Mouse (Mus musculus) hindbrain, embryonic 11.5 days (tissue): ENCODE measurements at regions not wholly inside any gene's neighbourhood (a gene's known extent, or its start where the extent isn't known, plus 50 kb on each side); places are given as distances from the start of the nearest gene placed in this dataset.
"Not testable (repeated sequence)": the region's sequence is repeated elsewhere in the genome, so short reads cannot be mapped to it uniquely, and the experiment has no call there.

Experiments
- ATAC-seq: fragments of 200-750 bp; cut with Nextera tagmentation; 2 replicates; pipeline ENCODE4 v1.8.0; 2017; ENCODE audit warnings: mild to moderate bottlenecking, moderate TSS enrichment, moderate library complexity; ENCODE audit not compliant: low FRiP score
- DNase-seq: peaks from one replicate; pipeline ENCODE4 v3.0.0-alpha.2; 2015; ENCODE audit warnings: low spot score
- H3K27ac ChIP-seq: fragments of 300-500 bp; sonication (generic); 2 replicates; pipeline ENCODE4 v1.5.1; 2014; ENCODE audit warnings: mild to moderate bottlenecking, low read depth, low read length
- H3K27me3 ChIP-seq: fragments of 300-500 bp; sonication (generic); 2 replicates; pipeline ENCODE4 v1.6.1; 2014; ENCODE audit warnings: mild to moderate bottlenecking, low read length, moderate library complexity, mixed read lengths; ENCODE audit not compliant: control insufficient read depth, insufficient read depth
- H3K36me3 ChIP-seq: fragments of 300-500 bp; sonication (generic); 2 replicates; pipeline ENCODE4 v1.6.1; 2014; ENCODE audit warnings: mild to moderate bottlenecking, low read length, moderate library complexity, mixed read lengths; ENCODE audit not compliant: control insufficient read depth, insufficient read depth
- H3K4me1 ChIP-seq: fragments of 300-500 bp; sonication (generic); replicated peaks from 2 replicates; pipeline ENCODE4 v1.6.1; 2014; ENCODE audit warnings: low read length, mixed read lengths; ENCODE audit not compliant: control insufficient read depth, insufficient read depth
- H3K4me2 ChIP-seq: fragments of 300-500 bp; sonication (generic); replicated peaks from 2 replicates; pipeline ENCODE4 v1.6.1; 2014; ENCODE audit warnings: mild to moderate bottlenecking, low read depth, low read length
- H3K4me3 ChIP-seq: fragments of 300-500 bp; sonication (generic); 2 replicates; pipeline ENCODE4 v1.5.1; 2014; ENCODE audit warnings: low read depth, low read length
- H3K9ac ChIP-seq: fragments of 300-500 bp; sonication (generic); 2 replicates; pipeline ENCODE4 v1.6.1; 2014; ENCODE audit warnings: low read depth, low read length
- H3K9me3 ChIP-seq: fragments of 300-500 bp; sonication (generic); 2 replicates; pipeline ENCODE4 v1.6.1; 2016; ENCODE audit warnings: low read length; ENCODE audit not compliant: control insufficient read depth
- WGBS: fragments of 180-500 bp; shearing (Covaris S2); extraction: QIAGEN DNeasy Blood & Tissue Kit; methylation state at CpG from one replicate; pipeline ENCODE4 v1.1.7; 2014; 5-methylcytosine and 5-hydroxymethylcytosine counted together

DNA sequence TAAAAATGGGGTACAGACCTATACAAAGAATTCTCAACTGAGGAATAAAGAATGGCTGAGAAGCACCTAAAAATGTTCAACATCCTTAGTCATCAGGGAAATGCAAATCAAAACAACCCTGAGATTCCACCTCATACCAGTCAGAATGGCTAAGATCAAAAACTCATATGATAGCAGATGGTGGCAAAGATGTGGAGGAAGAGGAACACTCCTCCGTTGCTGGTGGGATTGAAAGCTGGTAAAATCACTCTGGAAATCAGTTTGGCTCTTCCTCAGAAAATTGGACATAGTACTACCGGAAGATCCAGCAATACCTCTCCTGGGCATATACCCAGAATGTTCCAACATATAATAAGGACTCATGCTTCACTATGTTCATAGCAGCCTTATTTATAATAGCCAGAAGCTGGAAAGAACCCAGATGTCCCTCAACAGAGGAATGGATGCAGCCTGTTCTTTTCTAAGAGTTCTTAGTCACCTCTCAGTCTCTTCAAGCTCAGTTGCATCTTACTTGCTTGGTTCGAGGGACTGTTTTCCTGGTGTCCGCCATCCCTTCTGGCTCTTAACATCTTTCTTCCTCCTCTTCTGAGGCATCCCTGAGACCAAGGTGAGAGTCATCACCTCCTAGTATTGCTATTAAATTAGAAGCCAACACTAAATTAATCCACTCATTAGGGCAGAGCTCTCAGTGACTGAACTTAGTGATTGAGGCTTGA is 266.8 kb downstream of the Tdrd3 start:
- not testable (repeated sequence) for H3K4me1 ChIP-seq, H3K9ac ChIP-seq, ATAC-seq, H3K36me3 ChIP-seq, DNase-seq, H3K27ac ChIP-seq, H3K9me3 ChIP-seq, H3K27me3 ChIP-seq, H3K4me3 ChIP-seq, H3K4me2 ChIP-seq
- WGBS = 88% methylated on average over 4 of the region's 4 CpGs

- no peaks in the 10 kb centered on the region for H3K27me3 ChIP-seq
- no peak overlapping the region for H3K4me2 ChIP-seq
- 91% methylated on average over 3 of the region's 3 CpGs for WGBS
- no peaks in the 10 kb centered on the region for H3K4me1 ChIP-seq
- no peak overlapping the region for H3K27ac ChIP-seq
- H3K9me3 ChIP-seq = no peaks in the 10 kb centered on the region
- H3K36me3 ChIP-seq = no peaks in the 10 kb centered on the region
- H3K9ac ChIP-seq = no peak overlapping the region
- H3K4me3 ChIP-seq = no peak overlapping the region
- ATAC-seq (no peak), DNase-seq (no peak)
Observed at GRCm38 (mm10) chr14:87689866-87690265, 273.4 kb downstream of the Tdrd3 start.

- 78% methylated on average over 1 of the region's 1 CpGs for WGBS
- no peak overlapping the region for H3K27ac ChIP-seq
- ATAC-seq = no peak
- no peak for DNase-seq
- no peak overlapping the region for H3K4me3 ChIP-seq
- H3K9ac ChIP-seq = no peak overlapping the region
- no peaks in the 10 kb centered on the region for H3K9me3 ChIP-seq
- no peaks in the 10 kb centered on the region for H3K36me3 ChIP-seq
- H3K4me2 ChIP-seq = no peak overlapping the region
- no peaks in the 10 kb centered on the region for H3K4me1 ChIP-seq
- H3K27me3 ChIP-seq = no peaks in the 10 kb centered on the region
Observed at GRCm38 (mm10) chr14:87736456-87736855, 320.0 kb downstream of the Tdrd3 start.

DNA sequence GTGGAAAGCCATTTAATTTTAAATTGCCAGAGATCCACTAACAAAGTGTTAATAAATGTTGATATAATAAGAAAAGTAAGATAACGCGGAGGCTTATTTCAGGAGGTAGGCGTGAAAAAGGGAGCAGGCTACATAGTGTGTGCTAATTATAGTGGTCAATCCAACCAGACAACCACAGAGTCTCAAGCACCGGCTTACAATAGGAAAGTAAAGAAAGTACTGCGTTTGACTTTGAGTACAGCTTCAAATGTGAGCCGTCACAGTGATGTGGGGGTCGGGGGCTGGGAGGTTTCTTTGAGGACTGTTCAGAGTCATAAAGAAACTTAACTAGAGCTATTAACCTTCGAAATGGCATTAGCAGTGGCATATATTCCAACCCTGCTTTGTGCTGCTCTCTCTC is 329.1 kb downstream of the Tdrd3 start:
- ATAC-seq (no peak; the same call in 1 of the 2 replicates), DNase-seq (no peak)
- Histone ChIP-seq H3K36me3 (no peaks in the 10 kb centered on the region), H3K27ac (no peak overlapping the region), H3K9me3 (no peaks in the 10 kb centered on the region), H3K9ac (no peak overlapping the region), H3K27me3 (no peaks in the 10 kb centered on the region), H3K4me3 (no peak overlapping the region), H3K4me2 (no peak overlapping the region), H3K4me1 (no peaks in the 10 kb centered on the region)
- WGBS = 75% methylated on average over 8 of the region's 8 CpGs

DNA sequence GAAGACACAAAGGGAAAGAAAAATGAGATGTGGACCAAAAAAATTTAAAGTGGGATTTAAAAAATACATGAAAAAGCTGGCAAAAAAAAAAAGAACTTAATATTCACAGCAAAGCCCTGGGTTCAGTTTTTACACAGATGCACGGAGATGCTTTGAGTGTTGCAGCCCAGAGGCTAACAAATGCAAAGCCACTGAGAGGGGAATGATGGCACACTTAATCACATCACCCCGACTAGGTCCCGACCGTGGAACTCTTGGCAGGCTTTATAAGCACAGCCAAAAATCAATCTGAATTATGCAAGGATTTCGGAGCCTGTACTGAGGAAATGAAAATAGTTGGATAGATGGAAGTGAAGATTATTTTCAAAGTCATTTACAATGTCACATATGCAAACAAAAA is 329.6 kb downstream of the Tdrd3 start:
- Histone ChIP-seq H3K27ac (no peak overlapping the region), H3K4me2 (no peak overlapping the region), H3K9me3 (no peaks in the 10 kb centered on the region), H3K4me1 (no peaks in the 10 kb centered on the region), H3K4me3 (no peak overlapping the region), H3K36me3 (no peaks in the 10 kb centered on the region), H3K9ac (no peak overlapping the region), H3K27me3 (no peaks in the 10 kb centered on the region)
- DNase-seq (no peak), ATAC-seq (no peak)
- WGBS = 67% methylated on average over 5 of the region's 5 CpGs

DNA sequence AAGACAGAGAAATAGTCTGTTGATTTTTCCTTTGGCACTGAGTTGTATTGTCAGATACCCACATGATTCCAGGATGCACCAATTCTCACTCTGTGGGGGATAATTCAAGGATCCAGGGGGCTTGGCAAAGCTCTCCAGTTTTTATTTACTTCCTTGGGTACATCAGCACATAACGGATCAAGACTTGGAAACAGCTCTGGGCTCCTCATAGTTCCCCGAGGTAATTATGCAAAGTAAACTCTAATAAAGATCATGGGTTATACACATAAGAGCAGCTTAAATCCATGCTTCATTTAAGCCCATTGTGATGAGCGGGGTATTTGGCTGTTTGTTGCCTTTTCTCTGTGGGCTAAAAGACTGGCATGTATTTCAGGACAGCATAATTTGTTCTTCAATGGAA is 332.6 kb downstream of the Tdrd3 start:
- ATAC-seq (no peak), DNase-seq (no peak)
- H3K27me3 ChIP-seq = no peaks in the 10 kb centered on the region
- no peak overlapping the region for H3K27ac ChIP-seq
- WGBS = 67% methylated on average over 3 of the region's 3 CpGs
- H3K4me3 ChIP-seq = no peak overlapping the region
- no peaks in the 10 kb centered on the region for H3K4me1 ChIP-seq
- H3K9me3 ChIP-seq = no peaks in the 10 kb centered on the region
- no peaks in the 10 kb centered on the region for H3K36me3 ChIP-seq
- H3K9ac ChIP-seq = no peak overlapping the region
- no peak overlapping the region for H3K4me2 ChIP-seq

GRCm38 (mm10) chr14:87749762-87750161 is 333.3 kb downstream of the Tdrd3 start:
- ATAC-seq = no peak
- no peak overlapping the region for H3K9ac ChIP-seq
- H3K27ac ChIP-seq = no peak overlapping the region
- H3K9me3 ChIP-seq = no peaks in the 10 kb centered on the region
- DNase-seq = no peak
- H3K4me3 ChIP-seq = no peak overlapping the region
- no peak overlapping the region for H3K4me2 ChIP-seq
- H3K36me3 ChIP-seq = no peaks in the 10 kb centered on the region
- no peaks in the 10 kb centered on the region for H3K27me3 ChIP-seq
- no peaks in the 10 kb centered on the region for H3K4me1 ChIP-seq

DNA sequence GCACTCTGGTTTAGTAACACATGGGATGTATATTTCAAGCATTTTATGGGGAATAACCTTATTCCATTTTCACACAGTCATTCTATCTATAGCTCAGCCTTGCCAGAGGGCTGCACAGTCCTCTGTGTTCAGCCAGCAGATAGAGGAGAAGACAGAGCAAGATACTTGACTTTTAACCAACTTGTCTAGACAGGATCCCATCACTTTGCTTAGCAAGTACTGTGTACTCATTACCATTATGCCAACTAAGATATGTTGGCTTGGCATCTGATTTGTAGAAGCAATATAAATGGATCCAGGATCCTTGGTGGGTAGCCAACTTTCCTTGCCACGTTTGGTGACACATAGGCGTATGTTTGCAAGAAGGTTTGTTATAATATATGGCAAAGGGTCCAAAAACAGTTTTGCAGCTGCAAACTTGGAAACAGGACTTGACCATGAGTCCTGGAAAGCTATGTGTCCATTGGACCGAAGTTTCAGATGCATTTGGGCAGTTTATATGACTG is 334.3 kb downstream of the Tdrd3 start:
- Histone ChIP-seq H3K9ac (no peak overlapping the region), H3K27me3 (no peaks in the 10 kb centered on the region), H3K4me1 (no peaks in the 10 kb centered on the region), H3K9me3 (no peaks in the 10 kb centered on the region), H3K4me2 (no peak overlapping the region), H3K4me3 (no peak overlapping the region), H3K36me3 (no peaks in the 10 kb centered on the region), H3K27ac (no peak overlapping the region)
- 91% methylated on average over 3 of the region's 3 CpGs for WGBS
- DNase-seq (no peak), ATAC-seq (no peak)

DNA sequence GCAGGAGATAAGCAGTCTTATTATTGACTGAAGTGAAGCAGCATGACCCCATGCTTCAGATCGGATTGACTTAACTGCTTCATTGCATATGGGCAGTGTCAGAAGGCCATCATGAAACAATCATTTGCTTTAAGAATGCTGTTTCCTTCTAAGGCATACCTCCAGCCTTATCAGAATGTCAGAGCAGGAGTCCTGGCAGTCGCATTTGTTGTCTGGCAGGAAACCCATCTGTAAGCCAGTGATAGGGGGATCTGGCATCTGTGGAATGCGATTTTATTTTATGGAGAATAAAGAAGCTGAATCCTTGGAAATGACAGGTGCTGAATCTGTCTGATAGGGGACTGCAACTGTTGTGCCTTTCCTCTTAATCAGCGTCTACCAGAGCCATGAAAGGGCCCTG is 338.3 kb downstream of the Tdrd3 start:
- no peak overlapping the region for H3K27ac ChIP-seq
- no peak overlapping the region for H3K4me2 ChIP-seq
- ATAC-seq = no peak
- no peaks in the 10 kb centered on the region for H3K36me3 ChIP-seq
- WGBS = 66% methylated on average over 4 of the region's 4 CpGs
- no peak for DNase-seq
- H3K4me3 ChIP-seq = no peak overlapping the region
- no peak overlapping the region for H3K9ac ChIP-seq
- H3K4me1 ChIP-seq = no peaks in the 10 kb centered on the region
- no peaks in the 10 kb centered on the region for H3K9me3 ChIP-seq
- H3K27me3 ChIP-seq = no peaks in the 10 kb centered on the region
